Mouse (Mus musculus) layer of hippocampus, postnatal 10 days (tissue): Measurements from ENCODE around the gene Gm21028. TPM values are rescaled to one million over a fixed set of nuclear protein-coding genes. Genes with fewer than 3 reads are reported as not detected.
"Not testable (repeated sequence)": the region's sequence is repeated elsewhere in the genome, so short reads cannot be mapped to it uniquely, and the experiment has no call there.

Experiments
- DNase-seq, 2 experiments: peaks; one replicate each; pipeline ENCODE4 v3.0.0; 2021; ENCODE audit warnings: low spot score in 2 of 2
- long read RNA-seq: library from polyadenylated mRNA; stranded (forward); transcript quantifications from one replicate; pipeline ENCODE4 v2.0.0, GENCODE M21; 2023
- microRNA-seq, 2 experiments: library from miRNA; unstranded; fragments of <30 nt; microRNA quantifications; one replicate each; pipeline ENCODE4 v1.2.0; 2021
- total RNA-seq, 2 experiments: library from RNA; stranded (reverse); gene quantifications; 2 replicates each; pipeline ENCODE4 v1.2.3; 2021

Gene Gm21028
- total RNA-seq, result not detected
- long read RNA-seq, result 0 reads

DNA sequence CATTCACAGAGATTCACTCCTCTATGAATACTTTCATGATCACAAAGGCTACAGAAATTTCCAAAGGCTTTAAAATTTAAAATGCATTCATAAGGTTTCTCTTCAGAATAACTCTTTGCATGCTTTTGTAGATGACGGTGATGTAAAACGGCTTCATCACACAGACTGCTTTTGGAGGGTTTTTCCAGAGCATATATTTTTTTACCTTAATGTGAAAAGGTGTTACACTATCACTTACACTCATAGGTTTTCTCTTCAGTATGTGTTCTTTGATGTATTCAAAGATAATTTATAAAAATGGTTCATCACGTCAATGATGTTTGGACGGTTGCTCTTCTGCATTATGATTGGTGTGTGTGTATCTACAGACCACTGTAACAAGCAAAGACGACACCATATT lies at the start of gene Gm21028:
Gene Gm21028, minus strand, starts transcription at position 101 of the 400 bp plus-strand sequence.
- DNase-seq, result no peak

DNA sequence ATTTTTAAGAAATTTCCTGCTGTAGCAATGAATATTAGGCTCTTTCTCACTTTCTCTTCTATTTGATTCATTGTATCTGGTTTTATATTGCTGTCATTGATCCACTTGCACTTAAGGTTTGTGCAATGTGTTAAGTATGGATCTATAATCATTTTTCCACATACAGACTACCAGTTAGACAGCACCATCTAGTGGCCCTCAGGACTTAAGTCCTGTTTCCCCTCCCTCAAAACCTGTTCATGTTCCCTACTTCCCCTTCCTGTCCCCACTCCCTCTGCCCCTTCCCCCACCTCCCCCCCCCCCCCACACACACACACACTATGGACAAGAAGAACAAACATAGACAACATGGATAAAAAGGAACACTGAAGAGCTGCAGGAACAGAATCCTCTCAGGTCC lies 17.3 kb upstream of the Gm21028 start:
- not testable (repeated sequence) for DNase-seq

DNA sequence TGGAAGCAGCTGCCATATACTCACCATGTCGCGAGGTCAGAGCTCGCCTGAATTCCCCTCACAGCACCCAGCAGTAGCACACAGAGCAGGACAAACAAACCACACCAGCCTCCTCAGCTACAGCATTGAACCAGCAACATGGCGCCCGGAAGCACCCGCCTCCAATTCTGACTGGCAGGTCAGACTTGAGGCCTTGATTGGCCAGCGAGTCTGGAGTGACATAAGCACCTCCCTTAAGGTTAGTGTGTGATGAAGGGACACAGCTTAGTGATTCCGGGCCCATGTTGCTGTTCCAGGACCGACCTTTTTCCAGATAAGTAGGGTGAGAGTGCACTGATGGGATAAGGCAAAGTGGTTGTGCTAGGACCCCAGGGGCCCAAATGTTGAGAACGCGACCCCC lies 14.0 kb upstream of the Gm21028 start, which contains the start of gene Zfp977:
Gene Zfp977, minus strand, starts transcription at position 135 of the 400 bp plus-strand sequence.
- not testable (repeated sequence) for DNase-seq

DNA sequence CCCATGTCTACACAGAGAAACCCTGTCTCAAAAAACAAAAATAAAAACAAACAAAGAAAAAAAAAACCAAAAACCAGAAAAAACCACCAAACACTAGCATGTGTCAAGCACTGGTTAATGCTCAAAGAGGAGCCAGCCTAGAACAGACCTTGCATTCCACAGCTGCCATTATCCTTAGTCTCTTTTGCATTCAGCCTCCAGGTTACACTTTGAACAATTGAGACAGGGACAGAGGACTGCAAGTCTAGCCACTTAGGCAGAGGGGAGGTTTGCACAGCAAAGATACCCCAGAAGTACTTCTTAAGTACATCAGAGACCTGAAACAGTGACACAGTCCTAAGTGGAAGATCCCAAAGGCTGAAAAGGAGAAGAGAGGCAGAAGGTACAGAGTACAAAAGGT lies 12.9 kb upstream of the Gm21028 start:
- DNase-seq, result not testable (repeated sequence)

DNA sequence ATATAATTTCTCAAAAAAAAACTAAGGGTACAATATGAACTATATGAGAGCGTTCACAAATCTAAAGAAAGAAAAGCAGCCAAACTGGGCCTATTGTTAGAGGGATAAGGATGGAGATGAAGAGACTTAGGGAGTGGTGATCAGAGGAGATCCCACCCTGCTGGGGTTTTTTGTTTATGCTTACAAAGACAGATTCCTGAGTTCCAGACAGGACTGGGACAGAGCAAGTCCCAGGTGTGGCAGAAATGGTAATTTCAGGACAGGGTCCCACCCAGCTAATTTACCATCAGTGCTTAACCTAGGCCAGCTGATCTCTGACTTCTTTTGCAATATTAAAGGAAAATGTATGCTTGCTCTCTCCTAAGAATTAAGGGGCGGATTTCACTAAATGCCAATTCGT lies 26.6 kb downstream of the Gm21028 start:
- no peak for DNase-seq

Small RNA genes lying within 50 kb of the gene (microRNA-seq; reads per million reads assigned to microRNA genes)
- 0 reads per million in 2 experiments for gene Gm24938

Other genes starting within 250 kb of the Gm21028 start
- not detected for gene 4933421I07Rik, start 130.5 kb downstream of the Gm21028 start, total RNA-seq
- gene Zfp141, start 72.8 kb downstream of the Gm21028 start, total RNA-seq, result 10 to 100 TPM; 19.0 to 20.9 TPM
- gene Zfp977, start 14.0 kb upstream of the Gm21028 start, total RNA-seq, result 1 to 10 TPM; 3.2 to 3.9 TPM
- 1 to 10 TPM; 4.9 to 5.6 TPM for gene Zfp976, start 64.0 kb upstream of the Gm21028 start, total RNA-seq
- gene Zfp975, start 114.2 kb upstream of the Gm21028 start, total RNA-seq, result 1 to 10 TPM; 7.7 to 7.9 TPM
- not detected for gene Gm17067, start 148.4 kb upstream of the Gm21028 start, total RNA-seq
- gene Vmn2r62, start 214.9 kb upstream of the Gm21028 start, total RNA-seq, result not detected